Mouse (Mus musculus): ENCODE measurements around the gene Rbpms2. TPM values are rescaled to one million over a fixed set of nuclear protein-coding genes. Genes with fewer than 3 reads are reported as not detected.

Gene Rbpms2
- polyA plus RNA-seq (2012; fragmentation: generic; extraction: Trizol) = 1 to 10 TPM; 3.2 to 5.3 TPM

GRCm38 (mm10) chr9:65629025-65629766, at the start of gene Rbpms2:
Rbpms2 (plus strand) TSS chr9:65629648.

GRCm38 (mm10) chr9:65579781-65580371, 49.6 kb upstream of the Rbpms2 start, which contains the start of gene Plekho2:
Plekho2 (minus strand) TSS chr9:65580040.

GRCm38 (mm10) chr9:65586406-65587269, 42.8 kb upstream of the Rbpms2 start, which contains the start of gene Pif1:
Pif1 (plus strand) TSS chr9:65587160.

GRCm38 (mm10) chr9:65667701-65668100, 38.3 kb downstream of the Rbpms2 start, which contains the start of gene Oaz2:
Oaz2 (plus strand) TSS chr9:65668001.

Other genes with a start within 250 kb of the Rbpms2 start
- under 1 TPM in 1 of 2 experiments, not detected in 1; 0.02 TPM for gene Kbtbd13, start 238.0 kb upstream of the Rbpms2 start, polyA plus RNA-seq (2012; fragmentation: generic; extraction: Trizol)
- under 1 TPM in 1 of 2 experiments, not detected in 1; 0.02 TPM for gene Rasl12, start 231.1 kb upstream of the Rbpms2 start, polyA plus RNA-seq (2012; fragmentation: generic; extraction: Trizol)
- gene Slc51b, start 206.7 kb upstream of the Rbpms2 start, polyA plus RNA-seq (2012; fragmentation: generic; extraction: Trizol) = under 1 TPM in 1 of 2 experiments, not detected in 1; 0.07 TPM
- gene Mtfmt, start 193.9 kb upstream of the Rbpms2 start, polyA plus RNA-seq (2012; fragmentation: generic; extraction: Trizol) = 1 to 10 TPM; 1.9 to 8.1 TPM
- gene Spg21, start 168.7 kb upstream of the Rbpms2 start, polyA plus RNA-seq (2012; fragmentation: generic; extraction: Trizol) = 10 to 100 TPM; 42.6 to 49.8 TPM
- not detected for gene Ankdd1a, start 109.5 kb upstream of the Rbpms2 start, polyA plus RNA-seq (2012; fragmentation: generic; extraction: Trizol)
- 10 to 100 TPM; 14.8 to 24.0 TPM for gene Plekho2, start 49.6 kb upstream of the Rbpms2 start, polyA plus RNA-seq (2012; fragmentation: generic; extraction: Trizol)
- 10 to 100 TPM in 1 of 2 experiments, 1 to 10 TPM in 1; 1.4 to 13.3 TPM for gene Pif1, start 42.5 kb upstream of the Rbpms2 start, polyA plus RNA-seq (2012; fragmentation: generic; extraction: Trizol)
- 100 to 1,000 TPM in 1 of 2 experiments, 10 to 100 TPM in 1; 48.0 to 159 TPM for gene Oaz2, start 38.4 kb downstream of the Rbpms2 start, polyA plus RNA-seq (2012; fragmentation: generic; extraction: Trizol)
- 1 to 10 TPM in 1 of 2 experiments, under 1 TPM in 1; 0.90 to 5.5 TPM for gene Zfp609, start 197.9 kb downstream of the Rbpms2 start, polyA plus RNA-seq (2012; fragmentation: generic; extraction: Trizol)